Mouse (Mus musculus): Measurements from ENCODE around the gene Smug1. TPM values are rescaled to one million over a fixed set of nuclear protein-coding genes. Genes with fewer than 3 reads are reported as not detected.

Gene Smug1
- polyA plus RNA-seq, 1 experiment from 2014 or later = 18.1 TPM

- WGBS = 39% methylated on average over 5 of the region's 5 CpGs
- Histone ChIP-seq H3K4me3 (ENCODE audit: low read depth, low read length) (no peak overlapping the region), H3K4me2 (peak overlapping the region; percentile 1; the same call in 1 of the 2 replicates), H3K9me3 (ENCODE audit: low read depth, low read length) (no peaks in the 10 kb centered on the region), H3K9ac (no peak overlapping the region), H3K4me1 (ENCODE audit: insufficient read depth) (no peaks in the 10 kb centered on the region), H3K27ac (ENCODE audit: low read depth) (no peak overlapping the region), H3K27me3 (ENCODE audit: insufficient read depth, low read length) (peaks cover 22% of the 10 kb centered on the region; the same call in 1 of the 2 replicates), H3K36me3 (ENCODE audit: insufficient read depth) (no peaks in the 10 kb centered on the region)
- DNase-seq (no peak), ATAC-seq (ENCODE audit: insufficient read depth) (no peak)
- TF ChIP-seq CTCF (IDR thresholded peaks at IDR 0.05; ENCODE audit: low read depth) = no peak
These were observed 51.2 kb downstream of the Smug1 start for GRCm38 (mm10) chr15:103115726-103116125.

GRCm38 (mm10) chr15:103115256-103115655 is 51.6 kb downstream of the Smug1 start:
- Histone ChIP-seq H3K9ac (no peak overlapping the region), H3K9me3 (ENCODE audit: low read depth, low read length) (no peaks in the 10 kb centered on the region), H3K4me1 (ENCODE audit: insufficient read depth) (no peaks in the 10 kb centered on the region), H3K36me3 (ENCODE audit: insufficient read depth) (no peaks in the 10 kb centered on the region), H3K27me3 (ENCODE audit: insufficient read depth, low read length) (peaks cover 20% of the 10 kb centered on the region; the same call in 1 of the 2 replicates), H3K4me2 (peak overlapping the region; percentile 1; the same call in 1 of the 2 replicates), H3K27ac (ENCODE audit: low read depth) (no peak overlapping the region), H3K4me3 (ENCODE audit: low read depth, low read length) (no peak overlapping the region)
- ATAC-seq (ENCODE audit: insufficient read depth) (peak; percentile 78), DNase-seq (peak; percentile 51)
- no peak for TF ChIP-seq CTCF (IDR thresholded peaks at IDR 0.05; ENCODE audit: low read depth)
- WGBS = under 1% methylated on average over 9 of the region's 9 CpGs

- H3K27ac ChIP-seq (ENCODE audit: low read depth) = no peak overlapping the region
- WGBS = 76% methylated on average over 6 of the region's 6 CpGs
- H3K4me1 ChIP-seq (ENCODE audit: insufficient read depth) = no peaks in the 10 kb centered on the region
- ATAC-seq (ENCODE audit: insufficient read depth) (no peak), DNase-seq (no peak)
- no peaks in the 10 kb centered on the region for H3K9me3 ChIP-seq (ENCODE audit: low read depth, low read length)
- no peak overlapping the region for H3K9ac ChIP-seq
- no peaks in the 10 kb centered on the region for H3K36me3 ChIP-seq (ENCODE audit: insufficient read depth)
- no peak overlapping the region for H3K4me3 ChIP-seq (ENCODE audit: low read depth, low read length)
- H3K4me2 ChIP-seq = no peak overlapping the region
- H3K27me3 ChIP-seq (ENCODE audit: insufficient read depth, low read length) = peaks cover 22% of the 10 kb centered on the region; the same call in 1 of the 2 replicates
- TF ChIP-seq CTCF (IDR thresholded peaks at IDR 0.05; ENCODE audit: low read depth) = 0 out of 2 replicates have a peak, but pooled peaks have one; percentile 29
These were observed 53.8 kb downstream of the Smug1 start for GRCm38 (mm10) chr15:103113077-103113476.

DNA sequence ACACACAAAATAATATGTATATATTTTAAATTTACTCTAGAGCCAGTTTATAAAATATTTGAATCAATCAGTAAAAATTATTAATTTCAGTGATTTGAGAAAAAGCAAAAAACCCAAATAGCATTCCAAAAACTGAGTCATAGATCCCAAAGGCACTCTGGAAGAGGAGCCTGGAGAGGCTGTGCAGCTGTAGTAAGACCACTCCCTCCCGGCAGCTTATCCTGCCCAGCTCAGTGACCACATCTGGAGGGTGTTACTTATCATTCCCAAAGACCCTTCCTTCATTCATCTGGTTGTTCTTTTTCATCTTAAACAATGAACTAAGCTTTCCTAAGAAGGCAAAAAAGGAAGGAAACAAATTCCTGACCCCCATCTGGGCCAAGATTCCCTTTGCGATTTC is 54.6 kb downstream of the Smug1 start:
- no peaks in the 10 kb centered on the region for H3K9me3 ChIP-seq (ENCODE audit: low read depth, low read length)
- TF ChIP-seq CTCF (IDR thresholded peaks at IDR 0.05; ENCODE audit: low read depth) = no peak
- H3K36me3 ChIP-seq (ENCODE audit: insufficient read depth) = no peaks in the 10 kb centered on the region
- H3K9ac ChIP-seq = no peak overlapping the region
- H3K4me1 ChIP-seq (ENCODE audit: insufficient read depth) = no peaks in the 10 kb centered on the region
- DNase-seq (no peak), ATAC-seq (ENCODE audit: insufficient read depth) (no peak)
- H3K4me3 ChIP-seq (ENCODE audit: low read depth, low read length) = no peak overlapping the region
- H3K4me2 ChIP-seq = no peak overlapping the region
- 50% methylated on average over 2 of the region's 2 CpGs for WGBS
- no peak overlapping the region for H3K27ac ChIP-seq (ENCODE audit: low read depth)
- peaks cover 27% of the 10 kb centered on the region; the same call in 1 of the 2 replicates for H3K27me3 ChIP-seq (ENCODE audit: insufficient read depth, low read length)

- no peak for TF ChIP-seq CTCF (IDR thresholded peaks at IDR 0.05; ENCODE audit: low read depth)
- H3K27ac ChIP-seq (ENCODE audit: low read depth) = no peak overlapping the region
These were observed 57.0 kb downstream of the Smug1 start for GRCm38 (mm10) chr15:103109940-103110339.

GRCm38 (mm10) chr15:103108066-103108676 is 58.7 kb downstream of the Smug1 start:
- Histone ChIP-seq H3K27me3 (ENCODE audit: insufficient read depth, low read length) (peaks cover 40% of the 10 kb centered on the region), H3K9ac (no peak overlapping the region), H3K4me1 (ENCODE audit: insufficient read depth) (no peaks in the 10 kb centered on the region), H3K9me3 (ENCODE audit: low read depth, low read length) (no peaks in the 10 kb centered on the region), H3K4me2 (no peak overlapping the region), H3K4me3 (ENCODE audit: low read depth, low read length) (no peak overlapping the region), H3K36me3 (ENCODE audit: insufficient read depth) (no peaks in the 10 kb centered on the region), H3K27ac (ENCODE audit: low read depth) (no peak overlapping the region)
- no peak for ATAC-seq (ENCODE audit: insufficient read depth)
- 59% methylated on average over 8 of the region's 8 CpGs for WGBS
- no peak for TF ChIP-seq CTCF (IDR thresholded peaks at IDR 0.05; ENCODE audit: low read depth)
- no peak for DNase-seq

More at GRCm38 (mm10) chr15:103109940-103110339, 57.0 kb downstream of the Smug1 start:
- Histone ChIP-seq H3K4me2 (no peak overlapping the region), H3K36me3 (ENCODE audit: insufficient read depth) (no peaks in the 10 kb centered on the region), H3K4me1 (ENCODE audit: insufficient read depth) (no peaks in the 10 kb centered on the region), H3K9me3 (ENCODE audit: low read depth, low read length) (no peaks in the 10 kb centered on the region), H3K9ac (no peak overlapping the region), H3K4me3 (ENCODE audit: low read depth, low read length) (no peak overlapping the region), H3K27me3 (ENCODE audit: insufficient read depth, low read length) (peaks cover 33% of the 10 kb centered on the region; the same call in 1 of the 2 replicates)
- ATAC-seq (ENCODE audit: insufficient read depth) (no peak), DNase-seq (no peak)
- WGBS = 31% methylated on average over 4 of the region's 4 CpGs

GRCm38 (mm10) chr15:103106201-103106600 is 60.7 kb downstream of the Smug1 start:
- TF ChIP-seq CTCF (IDR thresholded peaks at IDR 0.05; ENCODE audit: low read depth) = no peak
- no peaks in the 10 kb centered on the region for H3K9me3 ChIP-seq (ENCODE audit: low read depth, low read length)

More at GRCm38 (mm10) chr15:103106201-103106600, 60.7 kb downstream of the Smug1 start:
- no peak overlapping the region for H3K4me3 ChIP-seq (ENCODE audit: low read depth, low read length)
- H3K36me3 ChIP-seq (ENCODE audit: insufficient read depth) = no peaks in the 10 kb centered on the region
- H3K9ac ChIP-seq = no peak overlapping the region
- H3K4me2 ChIP-seq = no peak overlapping the region
- H3K4me1 ChIP-seq (ENCODE audit: insufficient read depth) = no peaks in the 10 kb centered on the region
- peaks cover 58% of the 10 kb centered on the region for H3K27me3 ChIP-seq (ENCODE audit: insufficient read depth, low read length)
- ATAC-seq (ENCODE audit: insufficient read depth) (no peak), DNase-seq (no peak)
- H3K27ac ChIP-seq (ENCODE audit: low read depth) = no peak overlapping the region
- 15% methylated on average over 2 of the region's 2 CpGs for WGBS

Other genes starting within 250 kb of the Smug1 start
- not detected in 2 replicates for gene Hoxc13, start 246.0 kb downstream of the Smug1 start, polyA plus RNA-seq (2014; fragmentation: Nextera tagmentation; extraction: Ambion mirVana)
- gene Hoxc12, start 230.3 kb downstream of the Smug1 start, polyA plus RNA-seq (2014; fragmentation: Nextera tagmentation; extraction: Ambion mirVana) = not detected in 2 replicates
- not detected in 2 replicates for gene Hoxc11, start 212.7 kb downstream of the Smug1 start, polyA plus RNA-seq (2014; fragmentation: Nextera tagmentation; extraction: Ambion mirVana)
- not detected in 2 replicates for gene Hoxc10, start 200.3 kb downstream of the Smug1 start, polyA plus RNA-seq (2014; fragmentation: Nextera tagmentation; extraction: Ambion mirVana)
- 0.62 and 0.74 TPM in 2 replicates for gene Hoxc5, start 199.6 kb downstream of the Smug1 start, polyA plus RNA-seq (2014; fragmentation: Nextera tagmentation; extraction: Ambion mirVana)
- gene Hoxc9, start 190.7 kb downstream of the Smug1 start, polyA plus RNA-seq (2014; fragmentation: Nextera tagmentation; extraction: Ambion mirVana) = not detected in 2 replicates
- gene Hoxc8, start 176.5 kb downstream of the Smug1 start, polyA plus RNA-seq (2014; fragmentation: Nextera tagmentation; extraction: Ambion mirVana) = not detected in 2 replicates
- gene Hoxc6, start 168.8 kb downstream of the Smug1 start, polyA plus RNA-seq (2014; fragmentation: Nextera tagmentation; extraction: Ambion mirVana) = not detected in 2 replicates
- 1.5 and 2.1 TPM in 2 replicates for gene Hoxc4, start 148.2 kb downstream of the Smug1 start, polyA plus RNA-seq (2014; fragmentation: Nextera tagmentation; extraction: Ambion mirVana)
- gene Cbx5, start 72.7 kb upstream of the Smug1 start, polyA plus RNA-seq (2014; fragmentation: Nextera tagmentation; extraction: Ambion mirVana) = 144 and 151 TPM in 2 replicates
- 1,022 and 1,035 TPM in 2 replicates for gene Hnrnpa1, start 73.3 kb upstream of the Smug1 start, polyA plus RNA-seq (2014; fragmentation: Nextera tagmentation; extraction: Ambion mirVana)
- gene Nfe2, start 91.3 kb upstream of the Smug1 start, polyA plus RNA-seq (2014; fragmentation: Nextera tagmentation; extraction: Ambion mirVana) = 3.9 TPM in 2 replicates
- gene Copz1, start 105.6 kb upstream of the Smug1 start, polyA plus RNA-seq (2014; fragmentation: Nextera tagmentation; extraction: Ambion mirVana) = 304 and 306 TPM in 2 replicates
- gene Gpr84, start 143.5 kb upstream of the Smug1 start, polyA plus RNA-seq (2014; fragmentation: Nextera tagmentation; extraction: Ambion mirVana) = 0.61 TPM in 1 of 2 replicates, not detected in the other
- gene Zfp385a, start 173.0 kb upstream of the Smug1 start, polyA plus RNA-seq (2014; fragmentation: Nextera tagmentation; extraction: Ambion mirVana) = 11.8 and 12.0 TPM in 2 replicates
- gene Itga5, start 199.7 kb upstream of the Smug1 start, polyA plus RNA-seq (2014; fragmentation: Nextera tagmentation; extraction: Ambion mirVana) = 46.7 and 47.7 TPM in 2 replicates